Mouse (Mus musculus) ovary, adult 18-20 months (tissue): ENCODE results near the gene 1700029I15Rik.

Experiments used
- DNase-seq: peaks from one replicate; pipeline ENCODE4 v3.0.0; 2022; ENCODE audit warnings: low spot score, mixed read lengths

The 1700029I15Rik gene

DNA sequence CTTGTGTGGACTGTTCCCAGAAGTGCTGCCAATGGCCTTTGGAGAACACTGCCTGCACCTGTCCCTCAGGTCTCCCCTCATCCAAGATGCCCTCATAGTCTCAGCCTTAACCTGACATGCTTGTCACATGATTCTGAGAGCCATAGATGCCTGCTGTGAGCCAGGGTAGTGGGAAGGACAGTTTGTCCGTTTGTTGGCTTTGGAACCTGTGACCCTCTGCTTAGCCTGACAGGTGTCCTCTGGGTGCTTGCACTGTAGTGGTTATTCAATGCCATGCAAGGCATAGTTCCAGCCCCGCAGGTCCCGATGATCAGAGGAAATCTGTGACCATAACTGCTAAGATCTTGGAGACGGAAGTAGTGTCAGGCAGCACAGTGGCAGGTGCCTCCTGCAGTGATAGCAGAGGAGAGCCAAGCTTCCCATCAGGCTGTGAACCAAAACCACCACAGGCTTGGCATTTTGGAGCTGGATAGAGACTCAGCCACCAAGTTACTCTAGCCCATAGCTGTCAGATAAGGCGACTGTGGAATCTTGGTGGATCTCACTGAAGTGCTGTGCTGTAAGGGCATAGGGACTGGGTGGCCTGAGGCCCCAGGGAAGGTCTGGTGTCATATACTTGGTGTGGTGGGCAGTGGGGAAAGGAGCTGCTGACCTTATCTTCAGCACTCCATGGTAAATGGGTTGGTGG lies at the start of gene 1700029I15Rik:
Gene 1700029I15Rik, plus strand, starts transcription at position 638 of the 688 bp plus-strand sequence.
- no peak for DNase-seq

DNA sequence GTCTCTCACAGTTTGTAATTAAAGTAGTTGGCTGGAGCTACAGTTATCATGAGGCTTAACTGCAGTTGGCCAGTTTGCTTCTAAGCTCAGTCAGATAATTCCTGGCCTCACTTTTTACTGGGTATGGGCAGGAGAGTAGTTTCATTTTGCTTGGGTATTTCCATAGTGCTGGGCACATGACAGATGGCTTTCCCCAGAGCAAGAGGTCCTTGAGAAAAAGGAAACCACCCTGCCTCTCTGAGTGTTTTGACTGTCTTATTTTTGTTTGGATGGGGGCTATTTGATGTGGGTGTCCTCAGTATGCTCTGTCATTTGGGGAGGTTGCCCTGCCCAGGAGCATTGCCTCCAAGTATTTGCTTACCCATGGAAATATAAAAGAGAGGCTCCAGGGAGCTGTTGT lies 39.9 kb upstream of the 1700029I15Rik start:
- no peak for DNase-seq

GRCm38 (mm10) chr2:92347191-92347590 lies 35.1 kb upstream of the 1700029I15Rik start:
- DNase-seq: no peak

DNA sequence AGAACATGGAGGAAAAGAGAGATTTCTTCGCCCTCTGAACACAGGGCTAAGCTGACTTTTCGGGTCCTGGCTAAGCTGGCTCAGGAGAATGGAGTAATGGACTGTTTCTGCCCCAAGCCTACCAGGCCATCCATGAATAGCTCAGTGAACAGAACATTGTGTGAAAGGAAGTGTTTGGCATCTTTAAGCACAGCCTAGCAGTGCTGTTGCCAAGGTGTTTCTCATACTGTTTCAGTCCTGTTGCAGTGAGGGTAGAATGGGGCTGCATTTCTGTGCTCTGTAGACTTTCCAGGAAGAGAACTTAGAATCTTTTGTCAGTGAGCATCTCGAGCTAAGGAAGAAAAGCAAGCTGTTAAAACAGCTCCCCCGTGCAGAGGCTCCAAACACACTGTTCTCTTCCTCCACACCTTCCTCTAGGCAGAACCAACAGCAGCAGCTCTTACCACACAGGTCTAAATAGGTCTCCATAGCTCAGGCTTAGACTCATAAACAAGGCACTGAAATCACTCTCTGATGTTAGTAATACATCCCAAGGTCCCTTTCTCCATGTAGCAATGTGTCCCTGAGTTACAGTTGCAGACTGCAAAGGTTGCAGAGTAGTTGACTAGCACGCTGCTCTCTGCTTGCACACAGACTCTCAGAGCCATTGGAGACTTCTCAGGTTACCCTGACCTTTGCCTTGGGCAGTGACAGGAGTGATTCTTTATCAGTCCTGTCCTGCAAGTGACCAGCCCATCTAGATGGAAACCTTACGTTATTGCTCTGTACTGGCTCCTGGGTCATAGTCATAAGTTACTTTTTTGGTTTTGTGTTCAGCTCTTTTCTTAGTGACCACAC lies 32.5 kb upstream of the 1700029I15Rik start:
- no peak for DNase-seq

DNA sequence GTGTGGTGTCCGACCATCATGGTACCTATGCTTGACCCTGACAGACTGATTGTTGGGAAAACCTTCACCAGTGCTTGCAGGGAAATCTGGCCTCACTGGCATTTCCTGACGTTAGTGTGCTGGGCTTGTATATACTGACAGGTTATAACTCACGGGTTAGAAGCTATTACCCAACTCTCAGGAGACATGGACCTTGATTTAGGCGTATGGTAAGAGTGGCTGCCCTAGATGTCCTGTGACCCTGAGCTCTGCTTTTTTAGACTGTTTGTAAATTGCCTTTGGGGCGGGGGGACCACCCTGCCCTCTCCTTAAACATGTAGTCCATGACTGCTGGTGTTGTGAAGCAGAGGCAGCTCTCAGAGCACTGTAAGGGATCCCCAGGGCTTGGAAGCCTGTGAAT lies 31.7 kb upstream of the 1700029I15Rik start:
- DNase-seq: no peak

DNA sequence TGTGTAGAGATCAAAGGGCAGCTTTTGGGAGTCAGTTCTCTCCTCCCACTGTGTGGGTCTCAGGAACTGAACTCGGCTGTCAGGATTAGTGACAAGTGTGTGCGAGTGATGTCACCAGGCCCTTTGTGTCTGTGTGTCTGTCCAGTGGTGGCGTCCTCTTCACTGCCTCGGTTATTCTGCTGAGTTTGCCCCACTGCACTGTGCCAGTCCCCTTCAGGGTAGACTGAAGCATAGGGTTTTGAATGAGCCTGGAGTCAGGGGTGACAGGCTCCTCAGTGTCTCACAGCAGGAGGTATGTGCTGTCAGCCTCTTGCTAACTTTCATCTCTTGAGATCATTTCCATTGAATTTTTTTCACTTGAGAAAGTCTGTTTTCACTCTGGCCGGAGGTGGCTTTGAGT lies 28.9 kb upstream of the 1700029I15Rik start:
- no peak for DNase-seq

GRCm38 (mm10) chr2:92354224-92354623 lies 28.1 kb upstream of the 1700029I15Rik start:
- no peak for DNase-seq

- DNase-seq: no peak
These were observed 23.0 kb upstream of the 1700029I15Rik start for GRCm38 (mm10) chr2:92359301-92359700.

DNA sequence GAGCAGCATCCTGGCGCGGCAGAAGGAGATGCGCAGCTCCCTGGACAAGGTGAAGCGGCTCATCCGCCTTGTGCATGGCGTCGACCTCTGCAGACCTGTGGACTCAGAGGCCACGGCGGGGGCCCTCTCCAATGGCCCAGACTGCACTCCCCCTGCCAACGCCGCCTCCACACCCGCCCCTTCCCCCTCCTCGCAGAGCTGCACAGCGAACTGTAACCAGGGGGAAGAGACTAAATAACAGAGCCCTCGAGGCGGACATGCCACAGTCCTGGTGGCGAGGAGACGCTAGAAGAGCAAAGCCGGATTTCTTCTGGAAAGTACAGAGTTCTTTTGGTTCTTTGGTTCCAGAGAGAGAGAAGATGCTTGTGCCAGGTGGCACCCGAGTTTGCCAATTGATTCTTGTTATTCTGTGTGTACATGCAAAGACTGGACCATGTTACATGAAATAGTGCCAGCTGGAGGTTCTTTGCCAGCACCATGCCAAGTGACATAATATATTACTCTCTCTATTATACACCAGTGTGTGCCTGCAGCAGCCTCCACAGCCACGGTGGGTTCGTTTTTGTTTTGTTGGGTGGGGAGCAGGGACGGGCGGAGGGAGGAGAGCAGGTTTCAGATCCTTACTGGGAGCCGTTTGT lies 22.0 kb upstream of the 1700029I15Rik start:
- DNase-seq: no peak

GRCm38 (mm10) chr2:92360893-92361292 lies 21.4 kb upstream of the 1700029I15Rik start:
- DNase-seq: no peak

- no peak for DNase-seq
These were observed 20.5 kb upstream of the 1700029I15Rik start for GRCm38 (mm10) chr2:92361795-92362194.

DNA sequence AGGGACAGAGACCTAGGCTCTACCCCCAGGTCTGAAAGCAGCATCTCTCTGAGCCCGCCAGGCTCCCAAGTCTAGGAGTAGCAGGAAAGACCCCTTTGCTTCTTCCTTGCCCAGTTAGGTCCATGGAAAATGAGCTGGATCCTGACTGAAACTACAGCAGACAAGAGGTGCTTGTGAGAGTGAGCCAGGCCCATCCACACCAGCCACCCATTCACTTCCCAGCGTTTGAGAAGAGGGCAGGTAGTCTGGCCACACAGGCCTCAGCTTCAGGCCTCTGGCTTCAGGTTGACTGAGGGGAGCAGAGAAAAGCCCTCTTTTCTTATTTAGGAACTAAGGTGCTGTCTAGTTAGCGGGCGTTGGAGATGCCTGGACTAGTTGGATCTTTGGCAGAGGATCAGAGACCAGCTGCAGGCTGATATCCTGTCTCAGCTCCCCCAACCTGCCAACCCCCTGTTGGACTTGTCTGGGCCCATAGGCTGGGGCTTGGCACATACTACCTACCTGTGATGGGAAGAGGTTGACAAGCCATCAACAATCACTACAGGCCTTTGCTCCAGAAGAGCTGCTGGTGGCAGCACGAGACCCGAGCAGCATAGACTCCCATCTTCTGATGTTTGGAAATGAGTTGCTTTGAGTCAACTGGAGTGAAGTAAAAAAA lies 19.6 kb upstream of the 1700029I15Rik start:
- no peak for DNase-seq

DNA sequence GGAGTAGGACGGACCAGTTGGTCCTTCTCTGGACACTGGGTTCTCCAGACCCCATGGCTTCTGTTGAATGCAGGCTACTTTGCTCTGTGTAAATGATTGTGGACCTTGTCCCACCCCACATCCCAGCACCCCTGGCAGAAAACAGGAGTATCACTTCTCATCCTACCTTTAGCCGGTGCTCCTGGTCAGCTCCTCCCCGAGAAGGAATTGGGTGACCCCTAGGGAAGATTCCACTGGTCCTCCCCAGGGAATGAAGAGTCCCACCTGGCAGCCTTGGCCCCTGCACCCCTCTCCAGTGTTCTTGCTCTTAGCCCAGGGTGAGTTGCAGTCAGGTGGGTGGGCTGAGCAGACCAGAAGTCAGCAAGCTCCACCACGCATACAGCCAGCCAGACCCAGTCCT lies 18.3 kb upstream of the 1700029I15Rik start:
- no peak for DNase-seq

DNA sequence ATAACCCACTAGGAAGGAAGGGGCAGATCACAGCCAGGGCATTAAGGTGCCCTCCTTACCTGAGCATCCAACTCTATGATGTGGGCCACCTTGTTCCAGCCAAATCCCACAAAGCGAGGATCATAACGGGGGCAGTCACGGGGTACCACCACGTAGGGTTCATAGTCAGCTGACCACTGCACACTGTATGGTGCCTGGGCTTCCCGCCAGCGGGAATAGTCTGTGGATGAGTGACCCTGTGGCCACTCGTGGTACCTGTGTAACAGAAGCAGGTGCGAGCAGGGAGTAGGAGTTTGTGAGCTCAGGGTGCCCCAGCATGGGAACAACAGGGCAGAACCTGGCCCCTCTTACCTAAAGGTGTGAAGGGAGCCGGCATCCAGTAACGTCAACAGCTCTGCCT lies 16.8 kb upstream of the 1700029I15Rik start:
- no peak for DNase-seq

GRCm38 (mm10) chr2:92367383-92368029 lies 14.8 kb upstream of the 1700029I15Rik start:
- DNase-seq: no peak

DNA sequence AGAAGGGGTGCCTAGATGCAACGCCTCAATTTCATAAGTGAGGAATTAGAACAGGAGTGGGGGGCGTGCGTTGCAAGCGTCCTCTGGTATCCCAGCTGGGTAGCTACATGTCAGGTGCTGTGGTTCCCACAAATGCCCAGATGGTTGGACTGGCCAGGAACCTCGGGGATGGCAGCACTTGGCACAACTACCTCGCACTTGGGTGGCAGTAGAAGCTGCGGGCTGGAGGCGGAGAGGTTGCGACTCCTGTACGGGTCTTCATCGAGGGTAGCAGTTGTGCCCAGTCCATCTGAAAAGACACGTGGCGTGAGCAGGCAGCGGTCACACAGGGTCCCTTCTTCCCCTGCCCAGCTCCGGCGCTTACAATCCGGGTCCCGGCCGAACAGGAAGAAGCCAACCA lies 12.0 kb upstream of the 1700029I15Rik start:
- no peak for DNase-seq

GRCm38 (mm10) chr2:92370821-92371805 lies 11.2 kb upstream of the 1700029I15Rik start:
- DNase-seq: peak; percentile 84

DNA sequence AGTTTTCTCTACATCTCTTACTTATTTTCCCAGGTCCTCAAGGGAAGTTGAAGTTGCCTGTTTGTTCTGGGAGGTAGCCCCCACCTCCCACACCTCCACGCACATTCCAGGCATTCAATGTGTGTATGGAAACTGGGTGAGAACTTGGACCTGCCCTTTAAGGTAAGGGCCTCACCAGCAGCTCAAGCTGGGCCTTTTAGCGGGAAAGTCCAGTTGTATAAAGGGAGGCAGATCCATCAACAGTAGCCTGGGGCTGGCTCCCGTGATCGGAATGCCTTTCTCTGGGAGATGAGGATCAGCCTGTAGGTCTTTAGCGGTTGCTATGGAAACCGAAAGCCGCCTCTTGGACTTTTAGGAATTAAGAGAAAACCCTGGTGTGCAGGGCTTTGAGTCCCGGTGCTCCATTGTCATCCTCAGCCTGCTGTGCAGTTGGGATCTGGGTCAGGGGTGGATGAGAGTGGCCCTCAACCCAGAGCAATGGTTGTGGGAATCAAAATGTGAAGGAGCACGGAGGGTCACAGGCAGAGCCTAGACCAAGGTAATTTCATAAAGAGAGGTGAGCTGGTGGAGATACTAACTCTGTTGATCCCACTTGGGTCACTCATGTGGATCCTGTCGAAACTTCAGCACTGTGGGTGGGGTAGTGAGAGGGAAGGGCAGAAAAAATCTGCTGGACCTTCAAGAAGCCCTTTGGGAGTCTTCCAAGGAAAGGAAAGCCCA lies 10.2 kb upstream of the 1700029I15Rik start:
- DNase-seq: no peak

- peak; percentile 61 for DNase-seq
These were observed 9.4 kb upstream of the 1700029I15Rik start for GRCm38 (mm10) chr2:92372767-92373436.
